Mouse (Mus musculus) frontal cortex, postnatal 14 days (tissue): ENCODE measurements at regions not wholly inside any gene's neighbourhood (a gene's known extent, or its start where the extent isn't known, plus 50 kb on each side); places are given as distances from the start of the nearest gene placed in this dataset.

ENCODE experiments used
- DNase-seq, 2 experiments: peaks; one replicate each; pipeline ENCODE4 v3.0.0; 2022; ENCODE audit warnings: low spot score in 2 of 2

- DNase-seq, result no peak
These were observed 469.4 kb upstream of the Rgma start for GRCm38 (mm10) chr7:72905891-72906290.

- DNase-seq, result peak in 1 of 2 experiments; percentile 3
These were observed 468.8 kb upstream of the Rgma start for GRCm38 (mm10) chr7:72906536-72906935.

- no peak for DNase-seq
These were observed 448.4 kb upstream of the Rgma start for GRCm38 (mm10) chr7:72926772-72927380.

GRCm38 (mm10) chr7:72938842-72939241 lies 436.5 kb upstream of the Rgma start:
- no peak for DNase-seq

GRCm38 (mm10) chr7:72947531-72947930 lies 427.8 kb upstream of the Rgma start:
- DNase-seq, result no peak

- no peak for DNase-seq
These were observed 427.3 kb upstream of the Rgma start for GRCm38 (mm10) chr7:72948026-72948425.

- DNase-seq, result no peak
These were observed 426.6 kb upstream of the Rgma start for GRCm38 (mm10) chr7:72948666-72949065.

GRCm38 (mm10) chr7:72949886-72950285 lies 425.4 kb upstream of the Rgma start:
- no peak for DNase-seq

- DNase-seq, result no peak
These were observed 417.6 kb upstream of the Rgma start for GRCm38 (mm10) chr7:72957674-72958073.

- no peak for DNase-seq
These were observed 414.0 kb upstream of the Rgma start for GRCm38 (mm10) chr7:72961321-72961720.

GRCm38 (mm10) chr7:72962815-72963214 lies 412.5 kb upstream of the Rgma start:
- DNase-seq, result no peak

- DNase-seq, result no peak
These were observed 411.4 kb upstream of the Rgma start for GRCm38 (mm10) chr7:72963908-72964307.

GRCm38 (mm10) chr7:72968193-72968592 lies 407.1 kb upstream of the Rgma start:
- no peak for DNase-seq

GRCm38 (mm10) chr7:72971506-72972267 lies 403.6 kb upstream of the Rgma start:
- DNase-seq, result no peak

- no peak for DNase-seq
These were observed 402.9 kb upstream of the Rgma start for GRCm38 (mm10) chr7:72972397-72972796.

- no peak for DNase-seq
These were observed 401.5 kb upstream of the Rgma start for GRCm38 (mm10) chr7:72973771-72974170.

- DNase-seq, result no peak
These were observed 400.9 kb upstream of the Rgma start for GRCm38 (mm10) chr7:72974384-72974783.

GRCm38 (mm10) chr7:72990559-72991429 lies 384.5 kb upstream of the Rgma start:
- DNase-seq, result no peak

GRCm38 (mm10) chr7:72998374-72998773 lies 376.9 kb upstream of the Rgma start:
- no peak for DNase-seq

GRCm38 (mm10) chr7:73019151-73019550 lies 356.2 kb upstream of the Rgma start:
- no peak for DNase-seq

GRCm38 (mm10) chr7:73019764-73020354 lies 355.4 kb upstream of the Rgma start:
- DNase-seq, result no peak

GRCm38 (mm10) chr7:73021786-73022185 lies 353.5 kb upstream of the Rgma start:
- DNase-seq, result no peak
